ENCODE assay signal across 13 mouse cellular contexts in genomic region chr6:41544381-41544924, GRCm38 (mm10). TPM values are rescaled to one million over a fixed set of nuclear protein-coding genes. Genes with fewer than 3 reads are reported as not detected.
DNase-seq lines count a peak whose midpoint lies in the region; ATAC-seq lines count a peak whose summit lies in the region.
"Had no signal": no experiment of that assay in that cellular context is flagged by ENCODE, and none has a peak within 500 bp of the region (broad histone marks: within the 10 kb centered on the region; RNA-seq: fewer than 3 reads in every experiment).

No protein-coding gene starts in this region.

- H3K9ac ChIP-seq in forebrain, embryonic 14.5 days (ENCODE audit: low read length): no peak overlapping the region
- no peak overlapping the region for H3K9ac ChIP-seq in midbrain, embryonic 15.5 days
- H3K9ac ChIP-seq in kidney, embryonic 16.5 days (replicated peaks; ENCODE audit: low read length): no peak overlapping the region

- H3K4me1 ChIP-seq in forebrain, embryonic 14.5 days (ENCODE audit: control insufficient read depth, insufficient read depth, low read length): peaks cover 5% of the 10 kb centered on the region; the same call in 1 of the 2 replicates
- peaks cover 16% of the 10 kb centered on the region for H3K4me1 ChIP-seq in midbrain, embryonic 15.5 days
- no peaks in the 10 kb centered on the region for H3K4me1 ChIP-seq in kidney, embryonic 16.5 days (ENCODE audit: insufficient read depth, low read length)

- peak; percentile 19 for DNase-seq in retina, postnatal 1 day
- no peak for DNase-seq in retina, embryonic 14.5 days (ENCODE audit: low spot score)
- DNase-seq in forebrain, embryonic 14.5 days (ENCODE audit: low spot score): peak; percentile 52
- peak; percentile 36 to 44 for DNase-seq in thymus, postnatal 36 days
- DNase-seq: adrenal gland, postnatal 10 days; cerebellum, adult 18-20 months; heart, adult 11 months; kidney, adult 8-10 months; lung, adult 2 months had no signal

- H3K27me3 ChIP-seq in forebrain, embryonic 14.5 days (replicated peaks; ENCODE audit: control insufficient read depth, insufficient read depth, low read length): no peaks in the 10 kb centered on the region
- no peaks in the 10 kb centered on the region for H3K27me3 ChIP-seq in midbrain, embryonic 15.5 days (replicated peaks)
- H3K27me3 ChIP-seq in kidney, embryonic 16.5 days (ENCODE audit: insufficient read depth, low read length): peaks cover 3% of the 10 kb centered on the region; the same call in 1 of the 2 replicates

- 0 out of 2 replicates have a peak overlapping the region, but pooled peaks have one; percentile 24 for H3K4me3 ChIP-seq in forebrain, embryonic 14.5 days (ENCODE audit: low read depth, low read length)
- peak overlapping the region; percentile 32 for H3K4me3 ChIP-seq in midbrain, embryonic 15.5 days
- H3K4me3 ChIP-seq in kidney, embryonic 16.5 days (ENCODE audit: low read length): no peak overlapping the region
- H3K4me3 ChIP-seq: erythroblast, embryonic 14.5 days had no signal

- peak overlapping the region; percentile 56 for H3K4me2 ChIP-seq in forebrain, embryonic 14.5 days (ENCODE audit: low read length)
- peak overlapping the region; percentile 60 for H3K4me2 ChIP-seq in midbrain, embryonic 15.5 days
- no peak overlapping the region for H3K4me2 ChIP-seq in kidney, embryonic 16.5 days (replicated peaks; ENCODE audit: low read depth, low read length)

- H3K36me3 ChIP-seq in forebrain, embryonic 14.5 days (ENCODE audit: control insufficient read depth, insufficient read depth, low read length): no peaks in the 10 kb centered on the region
- no peaks in the 10 kb centered on the region for H3K36me3 ChIP-seq in midbrain, embryonic 15.5 days (replicated peaks)
- H3K36me3 ChIP-seq in kidney, embryonic 16.5 days (ENCODE audit: insufficient read depth, low read length): no peaks in the 10 kb centered on the region

- WGBS in forebrain, embryonic 14.5 days: 45% methylated on average over 5 of the region's 5 CpGs
- 36% methylated on average over 5 of the region's 5 CpGs for WGBS in midbrain, embryonic 15.5 days
- 79% methylated on average over 5 of the region's 5 CpGs for WGBS in kidney, embryonic 16.5 days

- no peak overlapping the region for H3K27ac ChIP-seq in forebrain, embryonic 14.5 days (ENCODE audit: low read depth, low read length)
- peak overlapping the region; percentile 51; the same call in 1 of the 2 replicates for H3K27ac ChIP-seq in midbrain, embryonic 15.5 days
- H3K27ac ChIP-seq in kidney, embryonic 16.5 days (ENCODE audit: low read length): no peak overlapping the region

- peak; percentile 52 for ATAC-seq in forebrain, embryonic 14.5 days
- peak; percentile 90 for ATAC-seq in midbrain, embryonic 15.5 days (replicated peaks)
- ATAC-seq in kidney, embryonic 16.5 days (ENCODE audit: low FRiP score, low TSS enrichment): no peak
- ATAC-seq in frontal cortex, adult (ENCODE audit: low TSS enrichment): no peak

- no peaks in the 10 kb centered on the region for H3K9me3 ChIP-seq in forebrain, embryonic 14.5 days (replicated peaks; ENCODE audit: control insufficient read depth, low read length)
- H3K9me3 ChIP-seq in midbrain, embryonic 15.5 days: no peaks in the 10 kb centered on the region
- no peaks in the 10 kb centered on the region for H3K9me3 ChIP-seq in kidney, embryonic 16.5 days (ENCODE audit: low read length)

RNA-seq across cellular contexts. Expression of gene Prss2, which starts 22.9 kb away (rescaled TPM):
- polyA plus RNA-seq in forebrain, embryonic 14.5 days (2014; fragmentation: Nextera tagmentation; extraction: Ambion mirVana): not detected in 2 replicates
- polyA plus RNA-seq in midbrain, embryonic 15.5 days (2015; fragmentation: Nextera tagmentation; extraction: Ambion mirVana): not detected in 2 replicates
- not detected in 2 replicates for polyA plus RNA-seq in kidney, embryonic 16.5 days (2015; fragmentation: Nextera tagmentation; extraction: Ambion mirVana)
- polyA plus RNA-seq: erythroblast, embryonic 14.5 days had no signal

Comparison
In these comparisons a context has a peak if more than half of its experiments do, and no peak if none do; other contexts are left out.
1. ATAC-seq: peak in forebrain, embryonic 14.5 days (single experiment) and midbrain, embryonic 15.5 days (single experiment); none in kidney, embryonic 16.5 days (single experiment) and frontal cortex, adult (single experiment).